Mouse (Mus musculus): ENCODE measurements at regions not wholly inside any gene's neighbourhood (a gene's known extent, or its start where the extent isn't known, plus 50 kb on each side); places are given as distances from the start of the nearest gene placed in this dataset.

DNA sequence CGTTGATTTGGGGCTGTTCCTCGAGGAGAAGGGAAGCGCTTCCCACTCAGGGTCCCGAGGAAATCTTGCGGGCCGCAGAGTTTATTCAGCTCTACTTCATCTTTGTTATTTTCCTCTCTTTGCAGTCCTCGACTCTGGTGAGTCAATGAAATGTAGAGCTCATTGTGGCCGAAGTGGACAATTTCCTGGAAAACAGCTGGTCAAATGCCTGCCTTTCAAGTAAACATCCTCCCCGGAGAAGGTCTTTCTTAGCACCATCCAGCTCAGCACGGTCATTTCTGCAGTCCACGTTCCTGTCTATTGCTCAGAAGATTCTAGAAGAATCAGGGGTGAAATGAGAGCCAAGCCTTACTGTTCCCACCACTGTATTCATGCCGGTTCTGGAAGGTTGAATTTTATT is 133.0 kb downstream of the Bcas1 start:
- no peak for DNase-seq (ENCODE audit: low spot score)

- no peak for DNase-seq (ENCODE audit: low spot score)
Observed at GRCm38 (mm10) chr2:170291841-170292655, 135.6 kb downstream of the Bcas1 start.

- no peak for DNase-seq (ENCODE audit: low spot score)
Observed at GRCm38 (mm10) chr2:170289378-170289960, 138.2 kb downstream of the Bcas1 start.

DNA sequence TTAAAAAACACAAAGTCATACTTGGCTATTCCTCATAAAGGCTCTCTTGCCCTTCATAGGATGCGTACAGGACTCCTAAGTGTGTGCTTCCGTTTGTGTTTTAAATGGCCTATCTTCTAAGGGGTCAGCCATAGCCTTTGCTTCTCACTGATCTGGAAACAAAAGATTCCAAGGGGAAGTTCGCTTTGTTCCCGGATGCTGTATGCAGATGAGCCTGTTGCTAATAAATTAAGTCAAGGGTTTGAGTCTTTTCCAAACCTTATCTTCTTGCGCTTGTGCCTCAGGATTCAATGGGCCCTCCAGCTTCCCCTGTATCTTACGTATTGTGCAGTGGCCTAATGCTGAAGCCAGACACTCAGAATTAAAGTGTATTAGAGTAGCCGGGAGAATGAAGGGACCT is 138.9 kb downstream of the Bcas1 start:
- no peak for DNase-seq (ENCODE audit: low spot score)

GRCm38 (mm10) chr2:170288196-170288595 is 139.4 kb downstream of the Bcas1 start:
- DNase-seq (ENCODE audit: low spot score), result no peak

DNA sequence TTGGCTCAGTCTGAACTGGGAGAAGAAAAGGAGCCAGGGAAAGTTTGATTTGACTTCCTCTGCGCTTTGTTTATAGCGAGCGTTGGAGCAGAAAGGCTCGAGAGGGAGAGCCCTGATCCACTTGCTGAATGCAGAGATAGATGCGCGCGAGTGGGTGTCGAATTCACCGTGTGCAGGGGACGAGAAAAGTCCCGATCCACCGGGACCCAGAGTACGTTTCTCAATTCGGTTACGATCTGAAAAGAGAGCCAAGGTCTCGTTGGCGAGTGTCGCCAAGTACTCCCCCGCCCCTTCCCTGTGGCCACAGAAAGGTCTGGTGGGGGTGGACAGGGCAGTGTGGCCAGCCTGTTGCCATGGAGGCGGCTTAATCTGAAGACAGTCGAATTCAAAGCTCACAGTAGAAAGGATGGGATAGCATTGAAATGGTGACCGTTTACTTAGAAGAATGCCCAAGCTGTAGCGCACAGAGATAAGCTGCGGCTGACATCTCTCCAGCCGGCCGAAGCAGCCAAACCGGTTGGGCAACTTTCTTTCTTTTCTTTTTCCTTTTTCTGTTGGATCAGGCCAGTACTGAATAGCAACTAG is 139.5 kb upstream of the Zfp217 start:
- no peak for DNase-seq (ENCODE audit: low spot score)

- no peak for DNase-seq (ENCODE audit: low spot score)
Observed at GRCm38 (mm10) chr2:170286773-170287172, 138.9 kb upstream of the Zfp217 start.

- no peak for DNase-seq (ENCODE audit: low spot score)
Observed at GRCm38 (mm10) chr2:170282463-170282862, 134.6 kb upstream of the Zfp217 start.

GRCm38 (mm10) chr2:170281311-170282008 is 133.6 kb upstream of the Zfp217 start:
- DNase-seq (ENCODE audit: low spot score), result no peak

DNA sequence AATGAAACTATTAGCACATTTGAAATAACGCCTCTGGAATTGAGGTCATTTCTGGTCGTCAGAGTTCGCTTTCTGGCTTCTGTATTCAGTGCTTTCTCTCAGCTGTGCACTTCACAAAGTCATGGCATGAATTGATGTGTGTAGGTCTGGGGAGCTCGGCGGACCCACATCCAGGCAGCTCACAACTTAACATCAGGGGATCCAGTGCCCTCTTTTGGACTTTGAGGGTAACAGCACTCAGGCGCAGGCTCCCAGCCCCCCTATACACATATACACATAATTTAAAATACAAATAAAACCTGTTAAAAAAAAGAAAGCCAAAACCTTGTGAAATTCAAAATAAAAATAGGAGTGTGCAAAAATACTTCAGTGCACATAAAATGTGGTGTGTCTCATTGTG is 132.8 kb upstream of the Zfp217 start:
- no peak for DNase-seq (ENCODE audit: low spot score)

DNA sequence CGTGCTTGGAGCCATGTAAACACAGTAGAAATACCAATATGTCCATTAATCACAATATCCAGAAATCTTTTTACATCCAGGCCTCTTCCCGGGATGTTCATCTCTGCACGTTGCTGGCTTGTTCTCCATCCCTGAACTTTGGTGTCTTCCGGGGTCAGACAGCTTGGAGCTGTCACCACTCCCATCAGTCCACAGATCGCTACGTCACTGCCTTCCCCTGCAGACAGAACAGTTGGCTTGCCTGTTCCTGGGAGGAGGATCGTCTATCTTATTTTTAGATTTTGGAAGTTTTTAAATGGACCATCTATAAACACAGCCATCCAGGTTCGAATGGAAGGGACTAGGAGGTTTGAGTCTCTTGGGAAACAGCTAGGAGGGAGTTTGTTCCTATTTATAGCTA is 130.0 kb upstream of the Zfp217 start:
- DNase-seq (ENCODE audit: low spot score), result no peak

GRCm38 (mm10) chr2:170277182-170277767 is 129.4 kb upstream of the Zfp217 start:
- DNase-seq (ENCODE audit: low spot score), result no peak

GRCm38 (mm10) chr2:170275687-170276086 is 127.8 kb upstream of the Zfp217 start:
- no peak for DNase-seq (ENCODE audit: low spot score)

- DNase-seq (ENCODE audit: low spot score), result no peak
Observed at GRCm38 (mm10) chr2:170269926-170270577, 122.1 kb upstream of the Zfp217 start.

- DNase-seq (ENCODE audit: low spot score), result no peak
Observed at GRCm38 (mm10) chr2:170268080-170268479, 120.2 kb upstream of the Zfp217 start.

GRCm38 (mm10) chr2:170267152-170267551 is 119.2 kb upstream of the Zfp217 start:
- no peak for DNase-seq (ENCODE audit: low spot score)

DNA sequence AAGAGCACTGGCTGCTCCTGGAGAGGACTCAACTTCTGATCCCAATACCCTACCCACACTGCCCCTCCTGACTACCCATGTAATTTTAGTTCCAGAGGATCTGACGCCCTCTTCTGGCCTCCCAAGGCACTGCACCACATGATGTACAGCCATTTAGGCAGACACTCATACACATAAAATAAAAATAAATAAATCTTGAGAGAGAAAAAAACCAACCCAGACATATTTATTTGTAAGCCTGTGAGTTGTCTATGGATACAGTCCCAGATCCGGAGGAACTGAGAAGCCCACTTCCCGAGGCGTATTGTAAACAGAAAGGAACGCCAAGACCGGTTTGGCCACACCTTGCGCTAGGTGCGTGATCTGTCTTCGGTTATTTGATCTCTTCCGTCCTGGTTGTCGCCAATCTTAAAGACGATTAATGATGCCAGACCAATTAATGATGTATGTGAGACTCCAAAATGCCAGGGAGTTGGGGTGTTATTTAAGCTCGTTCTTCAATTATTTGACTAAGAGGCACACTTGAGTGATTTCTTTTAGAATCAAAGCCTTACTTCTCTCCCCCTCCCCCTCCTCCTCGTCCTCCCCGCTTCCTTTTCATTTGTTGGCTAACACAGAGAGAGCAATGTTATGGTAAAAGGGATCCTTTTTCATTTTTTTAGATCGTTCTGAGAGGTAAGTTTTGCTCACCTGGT is 118.7 kb upstream of the Zfp217 start:
- DNase-seq (ENCODE audit: low spot score), result no peak

- DNase-seq (ENCODE audit: low spot score), result no peak
Observed at GRCm38 (mm10) chr2:170263594-170263993, 115.7 kb upstream of the Zfp217 start.

DNA sequence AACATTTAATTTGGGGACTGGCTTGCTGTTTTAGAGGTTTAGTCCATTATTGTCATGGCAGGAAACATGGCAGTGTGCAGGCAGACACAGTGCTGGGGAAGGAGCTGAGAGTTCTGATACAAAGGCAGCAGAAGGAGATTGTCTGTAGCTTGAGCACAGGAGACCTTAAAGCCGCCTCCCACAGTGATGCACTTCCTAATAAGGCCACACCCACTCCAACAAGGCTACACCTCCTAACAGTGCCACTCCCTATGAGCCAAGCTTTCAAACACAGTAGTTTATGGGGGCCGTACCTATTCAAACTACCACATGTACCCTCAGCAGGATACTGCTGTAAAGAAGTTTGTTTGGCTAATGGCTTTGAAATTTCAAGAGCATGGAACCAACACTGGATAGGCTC is 113.3 kb upstream of the Zfp217 start:
- no peak for DNase-seq (ENCODE audit: low spot score)

DNA sequence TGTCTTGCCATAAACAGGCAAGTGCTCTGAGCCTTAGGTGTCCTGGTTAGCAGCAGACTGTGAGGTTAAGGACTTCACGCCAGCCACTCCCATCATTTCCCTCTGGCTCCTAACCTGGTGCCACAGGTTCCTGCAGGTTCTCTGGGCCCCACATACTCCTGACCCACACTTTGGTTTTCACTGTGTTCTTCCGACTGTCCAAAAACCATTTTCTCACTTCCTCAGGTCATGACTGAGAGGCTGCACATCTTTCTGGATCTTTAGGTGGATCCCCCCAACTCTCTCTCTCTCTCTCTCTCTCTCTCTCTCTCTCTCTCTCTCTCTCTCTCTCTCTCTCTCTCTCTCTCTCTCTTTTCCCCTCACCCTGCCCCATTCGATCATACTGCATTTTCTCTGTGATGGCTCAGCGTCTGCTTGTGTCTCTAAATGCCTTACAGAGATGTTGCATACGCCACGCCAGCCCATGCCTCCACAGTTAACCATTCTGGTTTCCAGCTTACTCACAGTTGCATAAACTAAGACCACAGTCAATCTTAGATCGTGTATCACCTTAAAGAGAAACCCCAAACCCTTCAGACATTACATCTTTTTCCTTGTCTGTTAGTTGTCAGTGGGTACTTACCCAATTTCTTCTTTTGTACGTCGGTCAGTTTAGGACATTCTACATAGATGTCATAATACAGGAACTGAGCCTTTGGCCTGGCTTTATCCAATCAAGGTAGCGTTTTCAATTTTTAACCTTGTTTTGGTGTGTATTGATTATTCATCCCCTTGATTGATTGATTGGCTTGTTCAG is 112.0 kb upstream of the Zfp217 start:
- no peak for DNase-seq (ENCODE audit: low spot score)

Measured in layer of hippocampus, adult 9-10 months (tissue).